Mouse (Mus musculus) CH12.LX (cell line): Measurements from ENCODE around the gene Zfp84. TPM values are rescaled to one million over a fixed set of nuclear protein-coding genes. Genes with fewer than 3 reads are reported as not detected.

ENCODE experiments used
- DNase-seq: peaks from one replicate; pipeline ENCODE4 v3.0.0-alpha.2; 2013; ENCODE audit errors: extremely low read depth
- H3K27ac ChIP-seq: 2 replicates; pipeline ENCODE4 v1.5.1; 2012; ENCODE audit warnings: low read depth, mild to moderate bottlenecking, control low read depth, moderate library complexity; ENCODE audit not compliant: insufficient read depth
- H3K27me3 ChIP-seq: replicated peaks from 2 replicates; pipeline ENCODE3; 2012; ENCODE audit warnings: inconsistent platforms
- H3K36me3 ChIP-seq, 2 experiments: replicated peaks in 1 of 2; 2 replicates each; pipeline versions ENCODE3 to v1.6.1; 2012; ENCODE audit warnings: inconsistent platforms in 1 of 2, low read length in 1 of 2, mild to moderate bottlenecking in 1 of 2, mixed read lengths in 1 of 2, moderate library complexity in 1 of 2; ENCODE audit not compliant: control insufficient read depth in 1 of 2, insufficient read depth in 1 of 2
- H3K4me1 ChIP-seq, 2 experiments: 2 replicates each; pipeline ENCODE4 v1.6.1; 2012; ENCODE audit warnings: inconsistent platforms in 1 of 2, moderate library complexity in 1 of 2; ENCODE audit not compliant: insufficient read depth in 2 of 2, control insufficient read depth in 1 of 2
- H3K4me2 ChIP-seq: 2 replicates; pipeline ENCODE4 v1.6.1; 2012; ENCODE audit warnings: low read depth, mild to moderate bottlenecking, control low read depth; ENCODE audit not compliant: poor library complexity, insufficient read depth, severe bottlenecking
- H3K4me3 ChIP-seq, 3 experiments: fragments of 150-350 bp in 1 of 3; sonication (generic) in 1 of 3; replicated peaks in 1 of 3; 2 replicates each; pipeline versions ENCODE3 to v1.5.1; 2011 to 2012; ENCODE audit warnings: low read depth in 2 of 3, low read length in 2 of 3, mild to moderate bottlenecking in 2 of 3, moderate library complexity in 2 of 3, control low read depth in 1 of 3, improper control_type of control experiment in 1 of 3, inconsistent platforms in 1 of 3, mixed read lengths in 1 of 3; ENCODE audit not compliant: poor library complexity in 1 of 3
- H3K79me2 ChIP-seq: replicated peaks from 2 replicates; pipeline ENCODE4 v1.6.1; 2012; ENCODE audit warnings: mild to moderate bottlenecking, moderate library complexity; ENCODE audit not compliant: control insufficient read depth, poor library complexity, insufficient read depth, severe bottlenecking; ENCODE audit errors: extremely low read depth
- H3K9ac ChIP-seq: 2 replicates; pipeline ENCODE4 v1.6.1; 2012; ENCODE audit warnings: low read depth, mild to moderate bottlenecking, control low read depth, moderate library complexity; ENCODE audit not compliant: insufficient read depth
- H3K9me3 ChIP-seq: replicated peaks from 2 replicates; pipeline ENCODE3; 2012; ENCODE audit warnings: low read length, inconsistent platforms, mixed read lengths
- CTCF ChIP-seq, 2 experiments: IDR thresholded peaks in 1 of 2; conservative IDR thresholded peaks in 1 of 2; 2 replicates each; pipeline ENCODE4 v1.5.1; 2011 to 2012; ENCODE audit warnings: low read depth in 2 of 2, low read length in 2 of 2, improper control_type of control experiment in 1 of 2, inconsistent platforms in 1 of 2, mild to moderate bottlenecking in 1 of 2, moderate library complexity in 1 of 2
- E2F4 ChIP-seq: IDR thresholded peaks from 2 replicates; pipeline ENCODE4 v1.6.1; 2011; ENCODE audit warnings: low read depth, low read length, improper control_type of control experiment; ENCODE audit not compliant: insufficient replicate concordance
- ELF1 ChIP-seq: IDR thresholded peaks from 2 replicates; pipeline ENCODE4 v1.6.1; 2014; ENCODE audit warnings: low read depth, mild to moderate bottlenecking, inconsistent platforms, low read length, improper control_type of control experiment
- EP300 ChIP-seq: IDR thresholded peaks from 2 replicates; pipeline ENCODE4 v1.6.1; 2011; ENCODE audit warnings: low read length, improper control_type of control experiment
- HCFC1 ChIP-seq: IDR thresholded peaks from 2 replicates; pipeline ENCODE4 v1.6.1; 2012; ENCODE audit warnings: low read depth, mild to moderate bottlenecking, inconsistent platforms, low read length, improper control_type of control experiment
- IRF4 ChIP-seq: IDR thresholded peaks from 2 replicates; pipeline ENCODE4 v1.6.1; 2014; ENCODE audit warnings: low read depth, mild to moderate bottlenecking, inconsistent platforms, low read length, improper control_type of control experiment
- KAT2A ChIP-seq: IDR thresholded peaks from 2 replicates; pipeline ENCODE4 v1.6.1; 2012; ENCODE audit warnings: low read length, improper control_type of control experiment, inconsistent platforms; ENCODE audit not compliant: insufficient replicate concordance
- MAFK ChIP-seq: IDR thresholded peaks from 2 replicates; pipeline ENCODE4 v1.6.1; 2011; ENCODE audit warnings: low read length, improper control_type of control experiment; ENCODE audit not compliant: insufficient replicate concordance
- MAX ChIP-seq: IDR thresholded peaks from 2 replicates; pipeline ENCODE4 v1.6.1; 2011; ENCODE audit warnings: low read length, improper control_type of control experiment
- MAZ ChIP-seq: IDR thresholded peaks from 2 replicates; pipeline ENCODE4 v1.6.1; 2012; ENCODE audit warnings: low read depth, mild to moderate bottlenecking, inconsistent platforms, low read length, improper control_type of control experiment, moderate library complexity
- NELFE ChIP-seq: IDR thresholded peaks from 2 replicates; pipeline ENCODE4 v1.6.1; 2011; ENCODE audit warnings: low read depth, low read length, improper control_type of control experiment
- PAX5 ChIP-seq: IDR thresholded peaks from 2 replicates; pipeline ENCODE4 v1.6.1; 2012; ENCODE audit warnings: low read length, inconsistent platforms, mixed read lengths
- POLR2AphosphoS2 ChIP-seq: IDR thresholded peaks from 2 replicates; pipeline ENCODE4 v1.6.1; 2011; ENCODE audit warnings: low read depth, low read length, improper control_type of control experiment
- RCOR1 ChIP-seq: conservative IDR thresholded peaks from 2 replicates; pipeline ENCODE4 v1.6.1; 2012; ENCODE audit warnings: low read depth, mild to moderate bottlenecking, inconsistent platforms, low read length, improper control_type of control experiment
- TCF12 ChIP-seq: IDR thresholded peaks from 2 replicates; pipeline ENCODE4 v1.6.1; 2014; ENCODE audit warnings: low read depth, mild to moderate bottlenecking, inconsistent platforms, low read length, improper control_type of control experiment
- UBTF ChIP-seq: IDR thresholded peaks from 2 replicates; pipeline ENCODE4 v1.6.1; 2012; ENCODE audit warnings: low read depth, mild to moderate bottlenecking, inconsistent platforms, low read length, improper control_type of control experiment, moderate library complexity
- USF1 ChIP-seq: IDR thresholded peaks from 2 replicates; pipeline ENCODE4 v1.6.1; 2014; ENCODE audit warnings: low read depth, mild to moderate bottlenecking, inconsistent platforms, low read length, improper control_type of control experiment
- USF2 ChIP-seq: conservative IDR thresholded peaks from 2 replicates; pipeline ENCODE4 v1.6.1; 2011; ENCODE audit warnings: low read depth, low read length, improper control_type of control experiment
- ZC3H11A ChIP-seq: IDR thresholded peaks from 2 replicates; pipeline ENCODE4 v1.6.1; 2012; ENCODE audit warnings: low read depth, mild to moderate bottlenecking, inconsistent platforms, low read length, improper control_type of control experiment
- ZNF384 ChIP-seq: IDR thresholded peaks from 2 replicates; pipeline ENCODE4 v1.6.1; 2012; ENCODE audit warnings: low read depth, low read length, improper control_type of control experiment, inconsistent platforms
- dilution Hi-C: fragments of 300-500 bp; cut with MboI; formaldehyde crosslinking; loops from 2 replicates; pipeline ENCODE4 v1.14.3; 2020; ENCODE audit warnings: low sequenced_read_pairs; ENCODE audit not compliant: extremely low pct_unique_long_range_greater_than_20kb, extremely low pct_ligation_motif_present
- in situ Hi-C: fragments of 300-500 bp; cut with MboI; formaldehyde crosslinking; loops from 3 replicates; pipeline ENCODE4 v1.14.3; 2019; ENCODE audit warnings: low sequenced_read_pairs, low pct_ligation_motif_present, low pct_unique_long_range_greater_than_20kb, mixed read lengths
- polyA plus RNA-seq: library from polyadenylated mRNA; unstranded; fragments of >175 nt; gene quantifications from 2 replicates; pipeline ENCODE4 v1.2.1, GENCODE M21; 2012; ENCODE audit warnings: low read depth; ENCODE audit not compliant: insufficient read length
- total RNA-seq, 2 experiments: library from RNA; depleted of rRNA; stranded (reverse); fragments of 300-350 nt in 1 of 2; fragments of >200 nt in 1 of 2; gene quantifications; 2 replicates each; pipeline ENCODE4 v1.2.3; 2012 to 2014

Gene Zfp84
- total and polyA plus RNA-seq, 3 experiments = 7.9 to 9.6 (median 9.2) TPM

- no peak overlapping the region for H3K4me2 ChIP-seq
- dilution Hi-C loops = no loop called here
Measured at GRCm38 (mm10) chr7:29785888-29786287, 17.5 kb downstream of the Zfp84 start.

GRCm38 (mm10) chr7:29792906-29793305 lies 24.6 kb downstream of the Zfp84 start:
- no peak for DNase-seq
- Histone ChIP-seq H3K4me2 (no peak overlapping the region), H3K79me2 (no peaks in the 10 kb centered on the region), H3K9me3 (peaks cover 3% of the 10 kb centered on the region), H3K27ac (no peak overlapping the region), H3K9ac (no peak overlapping the region), H3K27me3 (no peaks in the 10 kb centered on the region), H3K36me3 (peaks cover 0 to 7% of the 10 kb centered on the region in 2 experiments), H3K4me1 (peaks cover 0 to 5% of the 10 kb centered on the region in 2 experiments; a peak in 2 of 4 replicates), H3K4me3 (no peak overlapping the region)
- dilution Hi-C loops = no loop called here
- no peak for TF ChIP-seq PAX5
- TF ChIP-seq USF1 = no peak
- TF ChIP-seq MAFK = no peak
- TF ChIP-seq E2F4 = no peak
- TF ChIP-seq ZC3H11A = no peak
- TF ChIP-seq UBTF = no peak
- no peak for TF ChIP-seq IRF4
- TF ChIP-seq ZNF384 = no peak
- no peak for TF ChIP-seq HCFC1
- TF ChIP-seq USF2 = no peak
- TF ChIP-seq ELF1 = no peak
- TF ChIP-seq MAZ = no peak
- TF ChIP-seq CTCF (conservative IDR thresholded peaks at IDR 0.05 in 1 of 2, IDR thresholded peaks at IDR 0.05 in 1 of 2; ENCODE audit: low read depth in 2 of 2, low read length in 2 of 2) = no peak
- in situ Hi-C loops = no loop called here

More at GRCm38 (mm10) chr7:29785888-29786287, 17.5 kb downstream of the Zfp84 start:
- in situ Hi-C loops = no loop called here
- H3K9me3 ChIP-seq = peaks cover 2% of the 10 kb centered on the region
- TF ChIP-seq MAX (no peak), EP300 (no peak), UBTF (no peak), KAT2A (no peak), RCOR1 (no peak), TCF12 (no peak), NELFE (no peak), ZNF384 (no peak), POLR2AphosphoS2 (no peak), E2F4 (no peak), ZC3H11A (no peak)
- H3K36me3 ChIP-seq = peaks cover 0 to 7% of the 10 kb centered on the region in 2 experiments
- no peak overlapping the region for H3K9ac ChIP-seq
- no peak for DNase-seq
- no peaks in the 10 kb centered on the region for H3K27me3 ChIP-seq
- H3K4me1 ChIP-seq = peaks cover 0 to 14% of the 10 kb centered on the region in 2 experiments; a peak in 2 of 4 replicates
- no peak overlapping the region for H3K27ac ChIP-seq
- no peaks in the 10 kb centered on the region for H3K79me2 ChIP-seq
- H3K4me3 ChIP-seq = no peak overlapping the region
